Mouse (Mus musculus): ENCODE data around the gene Mpv17l2. TPM values are rescaled to one million over a fixed set of nuclear protein-coding genes. Genes with fewer than 3 reads are reported as not detected.
A peak's percentile ranks its signal among the peaks of the same experiment; 100 is the strongest.

Gene Mpv17l2
- total RNA-seq, 2 experiments from 2014 or later, result 35.8 to 37.1 TPM

- intact Hi-C loops (cut with DNase I), result no loop called here
- no peak for DNase-seq (ENCODE audit: extremely low spot score in 1 of 2, low spot score in 2 of 2)
These were observed 49.7 kb downstream of the Mpv17l2 start for GRCm38 (mm10) chr8:70711041-70711440.

- intact Hi-C loops (cut with DNase I), result no loop called here
- DNase-seq (ENCODE audit: extremely low spot score in 1 of 2, low spot score in 2 of 2), result no peak
These were observed 50.5 kb downstream of the Mpv17l2 start for GRCm38 (mm10) chr8:70710296-70710695.

- DNase-seq (ENCODE audit: extremely low spot score in 1 of 2, low spot score in 2 of 2), result no peak
- intact Hi-C loops (cut with DNase I), result no loop called here
These were observed 51.0 kb downstream of the Mpv17l2 start for GRCm38 (mm10) chr8:70709794-70710193.

Small RNAs within 50 kb of the gene (microRNA-seq; reads per million reads assigned to microRNA genes)
- 7.5 reads per million, percentile 25 among the genes with 10 or more reads in this experiment for gene Mir7240

Other genes starting within 250 kb of the Mpv17l2 start
- gene Fkbp8, start 233.2 kb downstream of the Mpv17l2 start, total RNA-seq (2021), result 100 to 1,000 TPM; 361 to 375 TPM
- 10 to 100 TPM; 37.5 to 41.2 TPM for gene Kxd1, start 233.0 kb downstream of the Mpv17l2 start, total RNA-seq (2021)
- gene Ell, start 221.5 kb downstream of the Mpv17l2 start, total RNA-seq (2021), result 10 to 100 TPM; 15.1 to 18.5 TPM
- 10 to 100 TPM; 46.6 to 53.2 TPM for gene Isyna1, start 166.6 kb downstream of the Mpv17l2 start, total RNA-seq (2021)
- 100 to 1,000 TPM; 236 to 250 TPM for gene Ssbp4, start 152.1 kb downstream of the Mpv17l2 start, total RNA-seq (2021)
- 1 to 10 TPM in 1 of 2 experiments, under 1 TPM in 1; 0.94 to 1.1 TPM for gene Lrrc25, start 144.8 kb downstream of the Mpv17l2 start, total RNA-seq (2021)
- gene Gdf15, start 128.5 kb downstream of the Mpv17l2 start, total RNA-seq (2021), result not detected
- gene Pgpep1, start 100.6 kb downstream of the Mpv17l2 start, total RNA-seq (2021), result 10 to 100 TPM; 11.5 to 15.9 TPM
- 10 to 100 TPM; 68.2 to 80.4 TPM for gene Lsm4, start 87.7 kb downstream of the Mpv17l2 start, total RNA-seq (2021)
- gene Jund, start 62.0 kb downstream of the Mpv17l2 start, total RNA-seq (2021), result 100 to 1,000 TPM; 147 to 149 TPM
- gene Iqcn, start 57.5 kb downstream of the Mpv17l2 start, total RNA-seq (2021), result under 1 TPM in 1 of 2 experiments, not detected in 1; 0.19 TPM
- gene Gm3336, start 42.4 kb downstream of the Mpv17l2 start, total RNA-seq (2021), result not detected
- gene Pde4c, start 37.2 kb downstream of the Mpv17l2 start, total RNA-seq (2021), result under 1 TPM; 0.49 to 0.61 TPM
- 100 to 1,000 TPM; 756 to 791 TPM for gene Rab3a, start 6.3 kb downstream of the Mpv17l2 start, total RNA-seq (2021)
- gene Pik3r2, start 15.8 kb upstream of the Mpv17l2 start, total RNA-seq (2021), result 100 to 1,000 TPM; 173 TPM
- gene Mast3, start 44.1 kb upstream of the Mpv17l2 start, total RNA-seq (2021), result 100 to 1,000 TPM; 115 to 117 TPM
- under 1 TPM; 0.13 to 0.28 TPM for gene Il12rb1, start 47.5 kb upstream of the Mpv17l2 start, total RNA-seq (2021)
- gene Arrdc2, start 78.8 kb upstream of the Mpv17l2 start, total RNA-seq (2021), result 10 to 100 TPM; 12.9 to 21.2 TPM
- 10 to 100 TPM; 27.9 to 33.2 TPM for gene Kcnn1, start 102.3 kb upstream of the Mpv17l2 start, total RNA-seq (2021)
- 10 to 100 TPM; 88.9 to 93.3 TPM for gene Ccdc124, start 113.0 kb upstream of the Mpv17l2 start, total RNA-seq (2021)
- gene Slc5a5, start 131.8 kb upstream of the Mpv17l2 start, total RNA-seq (2021), result 1 to 10 TPM; 7.2 to 7.3 TPM
- gene Rpl18a, start 136.5 kb upstream of the Mpv17l2 start, total RNA-seq (2021), result 100 to 1,000 TPM; 690 to 725 TPM
- gene Map1s, start 145.0 kb upstream of the Mpv17l2 start, total RNA-seq (2021), result 10 to 100 TPM; 76.5 to 79.8 TPM

All from left cerebral cortex, postnatal 10 days (tissue).